Mouse (Mus musculus): Measurements from ENCODE around the gene Aqp5. TPM values are rescaled to one million over a fixed set of nuclear protein-coding genes. Genes with fewer than 3 reads are reported as not detected.

Aqp5 gene
- total RNA-seq (2012; rRNA removed) (not detected in 2 replicates), polyA plus RNA-seq (2012; ENCODE audit: insufficient read depth in 1 of 2, insufficient read length in 2 of 2, low read depth in 1 of 2, low replicate concordance in 2 of 2, missing spikeins in 1 of 2) (not detected)

DNA sequence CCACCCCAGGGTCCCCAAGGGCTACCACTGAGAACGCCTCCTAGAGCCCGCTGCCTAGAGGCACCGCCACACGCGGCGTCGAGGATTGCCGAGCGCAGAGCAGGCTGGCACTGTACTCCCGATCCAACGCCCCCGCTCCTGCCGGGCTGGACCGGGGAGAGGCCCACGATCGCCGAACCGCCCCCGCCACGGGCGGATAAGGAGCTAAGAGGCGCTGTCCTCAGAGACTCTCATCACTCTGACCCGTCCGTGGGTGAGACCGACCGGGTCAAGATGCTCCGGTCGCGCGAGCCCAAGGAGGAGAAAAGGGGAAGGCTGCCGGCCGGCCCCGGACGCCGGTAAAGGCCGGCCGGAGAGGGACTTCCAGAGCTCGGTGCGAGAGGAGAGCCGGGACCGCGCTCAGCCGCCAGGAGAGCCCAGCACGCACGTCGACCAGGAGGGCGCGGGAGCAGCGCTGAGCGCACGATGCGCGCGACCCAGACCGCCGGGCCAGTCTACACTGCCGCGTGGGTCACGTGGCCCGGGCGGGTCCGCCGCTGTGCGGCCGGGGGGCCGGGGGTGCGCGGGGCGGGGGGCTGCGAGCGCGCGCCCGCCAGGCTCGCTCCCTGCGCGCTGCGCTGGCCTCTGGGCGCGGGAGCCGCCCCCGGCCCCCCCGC is at the start of gene Aqp5:
TSS of gene Aqp5 (plus strand) at position 354 of the 656 bp plus-strand sequence.
- H3K9ac ChIP-seq (ENCODE audit: control insufficient read depth, low read depth, low read length, poor library complexity, severe bottlenecking), result no peak within 1 kb of the TSS
- H3K27me3 ChIP-seq (ENCODE audit: control insufficient read depth in 1 of 2, insufficient read depth in 2 of 2, low read length in 2 of 2), result no peaks in the 10 kb centered on the region; a peak in 1 of 4 replicates
- H3K4me3 ChIP-seq (ENCODE audit: control insufficient read depth in 1 of 2, insufficient read depth in 1 of 2, low read depth in 2 of 2, low read length in 2 of 2), result no peak within 1 kb of the TSS
- no peak for DNase-seq (ENCODE audit: low read depth, low spot score)
- no peaks in the 10 kb centered on the region for H3K9me3 ChIP-seq (replicated peaks; ENCODE audit: insufficient read depth, low read length)
- no peak for TF ChIP-seq ZMIZ1 (IDR thresholded peaks at IDR 0.05; ENCODE audit: low read depth, low read length)
- no peak for TF ChIP-seq MXI1 (IDR thresholded peaks at IDR 0.05; ENCODE audit: low read depth, low read length)
- no peak for TF ChIP-seq ZKSCAN1 (IDR thresholded peaks at IDR 0.05; ENCODE audit: low read depth, low read length)
- no peak for TF ChIP-seq HCFC1 (IDR thresholded peaks at IDR 0.05; ENCODE audit: low read depth, low read length)
- no peaks in the 10 kb centered on the region for H3K36me3 ChIP-seq (ENCODE audit: control insufficient read depth in 1 of 2, insufficient read depth in 2 of 2, low read length in 2 of 2)
- H3K4me1 ChIP-seq (ENCODE audit: control insufficient read depth in 1 of 2, insufficient read depth in 2 of 2, low read length in 2 of 2), result no peaks in the 10 kb centered on the region
- H3K79me2 ChIP-seq (ENCODE audit: control insufficient read depth, insufficient read depth, low read length, poor library complexity), result no peaks in the 10 kb centered on the region
- H3K27ac ChIP-seq (ENCODE audit: control insufficient read depth, low read depth, low read length), result no peak within 1 kb of the TSS

DNA sequence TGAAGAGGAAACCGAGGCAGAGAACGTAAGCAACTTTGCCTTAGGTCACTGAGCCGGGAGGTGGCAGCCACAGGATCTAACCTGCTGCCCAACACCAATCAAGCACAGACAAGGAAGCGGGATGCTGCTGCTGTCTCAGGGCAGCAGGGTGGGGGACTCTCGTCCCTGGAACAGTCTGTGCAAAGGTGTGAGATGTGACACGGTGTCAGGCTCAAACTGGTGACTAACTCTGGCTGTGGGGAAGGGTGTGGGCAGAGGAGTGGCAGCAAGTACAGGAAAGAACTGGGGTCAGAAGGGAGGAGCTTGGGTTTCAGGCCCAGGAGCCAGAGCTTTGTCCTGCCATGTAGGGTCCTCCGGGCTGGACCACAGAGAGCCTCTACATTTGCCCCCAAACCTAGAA is 46.5 kb upstream of the Aqp5 start:
- H3K9ac ChIP-seq (ENCODE audit: control insufficient read depth, low read depth, low read length, poor library complexity, severe bottlenecking), result no peak overlapping the region
- DNase-seq (ENCODE audit: low read depth, low spot score), result no peak
- no peaks in the 10 kb centered on the region for H3K4me1 ChIP-seq (ENCODE audit: control insufficient read depth in 1 of 2, insufficient read depth in 2 of 2, low read length in 2 of 2)
- H3K79me2 ChIP-seq (ENCODE audit: control insufficient read depth, insufficient read depth, low read length, poor library complexity), result no peaks in the 10 kb centered on the region
- no peak overlapping the region for H3K27ac ChIP-seq (ENCODE audit: control insufficient read depth, low read depth, low read length)
- no peaks in the 10 kb centered on the region for H3K9me3 ChIP-seq (replicated peaks; ENCODE audit: insufficient read depth, low read length)
- H3K36me3 ChIP-seq (ENCODE audit: control insufficient read depth in 1 of 2, insufficient read depth in 2 of 2, low read length in 2 of 2), result no peaks in the 10 kb centered on the region
- no peak overlapping the region for H3K4me3 ChIP-seq (ENCODE audit: control insufficient read depth in 1 of 2, insufficient read depth in 1 of 2, low read depth in 2 of 2, low read length in 2 of 2)
- TF ChIP-seq TCF12 (IDR thresholded peaks at IDR 0.05; ENCODE audit: low read depth, low read length), result no peak
- no peak for TF ChIP-seq TBP (IDR thresholded peaks at IDR 0.05; ENCODE audit: low read depth, low read length)
- no peak for TF ChIP-seq CTCF (IDR thresholded peaks at IDR 0.05 in 2 of 3, conservative IDR thresholded peaks at IDR 0.05 in 1 of 3; ENCODE audit: control insufficient read depth in 1 of 3, insufficient read depth in 1 of 3, low read depth in 2 of 3, low read length in 3 of 3, poor library complexity in 1 of 3, severe bottlenecking in 1 of 3)
- no peak for TF ChIP-seq MYB (IDR thresholded peaks at IDR 0.05; ENCODE audit: low read depth, low read length)
- TF ChIP-seq BHLHE40 (IDR thresholded peaks at IDR 0.05; ENCODE audit: borderline replicate concordance, low read depth, low read length), result no peak
- TF ChIP-seq MAX (IDR thresholded peaks at IDR 0.05; ENCODE audit: low read length), result no peak
- TF ChIP-seq ZKSCAN1 (IDR thresholded peaks at IDR 0.05; ENCODE audit: low read depth, low read length), result no peak
- TF ChIP-seq POLR2AphosphoS5 (IDR thresholded peaks at IDR 0.05; ENCODE audit: borderline replicate concordance, low read depth, low read length), result no peak
- no peak for TF ChIP-seq GATA1 (IDR thresholded peaks at IDR 0.05; ENCODE audit: low read depth, low read length)
- no peak for TF ChIP-seq MAFK (IDR thresholded peaks at IDR 0.05; ENCODE audit: borderline replicate concordance, low read depth, low read length)
- TF ChIP-seq GABPA (IDR thresholded peaks at IDR 0.05; ENCODE audit: low read depth, low read length), result no peak
- TF ChIP-seq CHD2 (IDR thresholded peaks at IDR 0.05; ENCODE audit: low read length), result no peak
- no peak for TF ChIP-seq MXI1 (IDR thresholded peaks at IDR 0.05; ENCODE audit: low read depth, low read length)
- TF ChIP-seq JUND (IDR thresholded peaks at IDR 0.05; ENCODE audit: low read depth, low read length), result no peak
- TF ChIP-seq SMC3 (IDR thresholded peaks at IDR 0.05; ENCODE audit: low read depth, low read length), result no peak
- peaks cover 21 to 40% of the 10 kb centered on the region in 2 experiments for H3K27me3 ChIP-seq (ENCODE audit: control insufficient read depth in 1 of 2, insufficient read depth in 2 of 2, low read length in 2 of 2)
